Mouse (Mus musculus) naive thymus-derived CD4-positive, alpha-beta T cell, adult 2 months (primary cell): Measurements from ENCODE around the gene Rai14.
"Not testable (repeated sequence)": the region's sequence is repeated elsewhere in the genome, so short reads cannot be mapped to it uniquely, and the experiment has no call there.

Experiments
- DNase-seq: peaks from one replicate; pipeline ENCODE4 v3.0.0-alpha.2; 2011; ENCODE audit warnings: low read depth

The Rai14 gene

DNA sequence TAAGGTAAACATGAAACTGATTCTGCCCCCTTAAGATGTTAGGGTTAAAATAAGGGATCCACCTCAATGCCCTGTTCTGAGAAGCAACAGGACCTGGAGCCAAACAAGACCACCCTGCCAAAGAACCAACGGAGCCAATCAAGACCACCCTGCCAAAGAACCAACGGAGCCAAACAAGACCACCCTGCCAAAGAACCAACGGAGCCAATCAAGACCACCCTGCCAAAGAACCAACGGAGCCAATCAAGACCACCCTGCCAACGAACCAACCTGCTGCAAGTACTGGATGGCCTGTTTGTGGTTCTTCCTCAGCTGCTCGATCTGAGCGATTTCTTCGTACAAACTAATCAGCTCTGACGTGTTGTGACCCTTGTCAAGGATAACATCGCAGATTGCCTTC lies 181.1 kb downstream of the Rai14 start:
- not testable (repeated sequence) for DNase-seq

DNA sequence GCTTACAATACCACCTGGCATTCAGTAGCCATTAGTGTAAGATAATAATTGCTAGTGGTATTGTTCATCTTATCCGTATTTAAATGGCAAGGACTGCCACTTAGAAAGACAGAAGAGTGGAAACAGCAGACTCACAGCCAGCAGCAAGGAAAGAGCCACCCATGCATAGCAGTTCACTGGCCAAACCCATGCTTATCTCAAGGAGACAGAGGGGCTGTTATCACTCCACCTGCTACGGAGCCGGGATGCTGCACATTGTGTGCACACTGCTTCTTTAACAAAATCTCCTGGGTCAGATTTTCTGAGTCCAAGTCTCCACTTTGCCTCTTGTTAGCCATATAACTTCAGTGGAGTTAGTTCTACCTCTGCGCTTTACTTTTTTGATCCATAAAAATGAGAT lies 183.1 kb downstream of the Rai14 start:
- no peak for DNase-seq

DNA sequence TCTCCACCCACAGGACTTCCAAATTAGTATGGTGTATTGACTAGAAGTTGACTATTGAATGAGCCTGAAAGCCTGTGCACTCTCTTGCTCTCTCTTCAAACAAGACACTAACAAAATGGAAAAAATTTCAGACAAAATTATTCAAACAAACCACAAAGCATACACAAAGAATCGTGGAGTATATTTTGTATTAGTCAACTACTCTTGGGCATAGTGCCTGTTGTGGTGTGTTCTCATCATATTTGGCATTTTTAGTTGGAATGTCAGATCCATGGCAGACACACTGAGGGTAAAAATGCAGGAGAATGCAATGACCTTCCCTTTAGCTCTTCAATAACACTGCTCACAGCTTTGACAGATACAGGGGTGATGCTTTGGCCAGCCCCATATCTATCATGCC lies 188.5 kb downstream of the Rai14 start:
- DNase-seq: no peak
